Mouse (Mus musculus) bone marrow macrophage, adult 2 months (primary cell): ENCODE data around the gene Eci1.

Experiments
- CTCF ChIP-seq: IDR thresholded peaks from 2 replicates; pipeline ENCODE4 v1.5.1; 2012; ENCODE audit warnings: low read depth, mild to moderate bottlenecking, low read length, moderate library complexity
- POLR2A ChIP-seq: IDR thresholded peaks from 2 replicates; pipeline ENCODE4 v1.6.1; 2012; ENCODE audit warnings: mild to moderate bottlenecking, low read depth, low read length, borderline replicate concordance

DNA sequence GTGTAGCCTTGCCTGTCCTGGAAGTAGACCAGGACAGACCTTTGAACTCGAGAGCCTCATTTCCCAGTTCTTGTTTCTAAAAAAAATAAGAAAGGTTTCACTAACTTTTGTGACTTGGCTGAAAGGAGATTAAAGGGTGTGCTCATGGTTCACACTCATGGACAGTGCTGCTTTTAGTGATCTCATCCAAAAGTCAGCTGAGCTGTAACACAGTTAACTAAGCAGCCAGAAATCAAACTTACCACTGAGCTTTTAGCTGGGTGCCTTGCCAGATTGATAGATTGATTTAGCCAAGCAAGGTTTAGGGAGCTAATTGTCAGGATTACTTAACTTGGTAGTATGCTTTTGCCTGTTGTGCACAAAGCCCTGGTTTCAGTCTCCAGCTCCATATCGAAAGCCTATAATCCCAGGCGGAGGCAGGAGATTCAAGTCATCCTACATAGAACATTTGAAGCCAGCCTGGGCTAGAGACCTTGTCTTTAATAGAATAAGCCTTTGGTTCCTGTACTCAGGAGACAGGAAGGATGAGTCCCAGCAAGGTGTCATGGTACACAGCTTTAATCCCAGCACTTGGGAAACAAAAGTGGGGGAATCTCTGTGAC is 10.3 kb upstream of the Eci1 start:
- no peak for TF ChIP-seq POLR2A
- TF ChIP-seq CTCF, result no peak
